Comparison of ENCODE assay signal across 29 mouse cellular contexts in genomic region chr12:74290983-74291382, GRCm38 (mm10). TPM values are rescaled to one million over a fixed set of nuclear protein-coding genes. Genes with fewer than 3 reads are reported as not detected.
DNase-seq lines count a peak whose midpoint lies in the region; ATAC-seq and TF ChIP-seq lines count a peak whose summit lies in the region.
"Had no signal": no experiment of that assay in that cellular context is flagged by ENCODE, and none has a peak within 500 bp of the region (broad histone marks: within the 10 kb centered on the region; RNA-seq: fewer than 3 reads in every experiment).

No protein-coding gene starts in this region.

- no peak for TF ChIP-seq CTCF in layer of hippocampus, adult 2 months (conservative IDR thresholded peaks at IDR 0.05)

- ATAC-seq in frontal cortex, adult (ENCODE audit: low TSS enrichment), result peak; percentile 41; the same call in 1 of the 2 replicates
- ATAC-seq: forebrain, embryonic 14.5 days; forebrain, embryonic 16.5 days had no signal

- peak overlapping the region; percentile 90; the same call in 1 of the 2 replicates for H3K27ac ChIP-seq in layer of hippocampus, adult 2 months
- H3K27ac ChIP-seq: embryonic facial prominence, embryonic 13.5 days; embryonic facial prominence, embryonic 15.5 days; forebrain, embryonic 10.5 days; forebrain, embryonic 12.5 days had no signal

- no peak overlapping the region for H3K4me3 ChIP-seq in layer of hippocampus, adult 2 months
- H3K4me3 ChIP-seq: embryonic facial prominence, embryonic 13.5 days; embryonic facial prominence, embryonic 15.5 days; erythroblast, embryonic 14.5 days; forebrain, embryonic 10.5 days; forebrain, embryonic 12.5 days had no signal

- no peak for DNase-seq in frontal cortex, adult 2 months (ENCODE audit: extremely low spot score in 1 of 2, low spot score in 1 of 2)
- DNase-seq in layer of hippocampus, adult 2 months (ENCODE audit: low spot score in 2 of 2), result no peak
- DNase-seq in layer of hippocampus, adult 11-12 months (ENCODE audit: low spot score), result no peak
- peak; percentile 49 for DNase-seq in right cerebral cortex, adult 18-20 months
- no peak for DNase-seq in right cerebral cortex, adult 2 months (ENCODE audit: low spot score in 2 of 2)
- DNase-seq in brain, adult 2 months (ENCODE audit: low read depth, low spot score), result peak; percentile 56
- no peak for DNase-seq in B cell, adult 2 months
- DNase-seq: adrenal gland, adult 2 months; adrenal gland, postnatal 10 days; adrenal gland, postnatal 25 days; cerebellum, adult 11-12 months; cerebellum, adult 2 months; cerebellum, adult 9-10 months; cerebellum, postnatal 10 days; cerebellum, postnatal 25 days; embryo, embryonic 11 days had no signal

RNA-seq across cellular contexts. Expression of gene Gm11042, which starts 25.2 kb away (rescaled TPM):
- not detected in 2 replicates for polyA plus RNA-seq in frontal cortex, adult 2 months (2012; rRNA removed)
- total RNA-seq in layer of hippocampus, adult 2 months (2021), result not detected
- total RNA-seq: adrenal gland, adult 2 months; adrenal gland, postnatal 10 days; adrenal gland, postnatal 25 days; adrenal gland, postnatal 4 days; ES-E14; MEL had no signal
- polyA plus RNA-seq: adrenal gland, adult 2 months; C2C12; cerebellum, adult 2 months; embryonic facial prominence, embryonic 11.5 days; embryonic facial prominence, embryonic 13.5 days; embryonic facial prominence, embryonic 15.5 days; erythroblast, embryonic 14.5 days; forebrain, embryonic 10.5 days; forebrain, embryonic 12.5 days; forebrain, embryonic 14.5 days; forebrain, embryonic 16.5 days had no signal

Comparison
In these comparisons a context has a peak if more than half of its experiments do, and no peak if none do; other contexts are left out.
1. DNase-seq: peak in right cerebral cortex, adult 18-20 months (single experiment) and brain, adult 2 months (single experiment); none in frontal cortex, adult 2 months (0 of 2), layer of hippocampus, adult 2 months (0 of 2), layer of hippocampus, adult 11-12 months (single experiment), right cerebral cortex, adult 2 months (0 of 2) and B cell, adult 2 months (0 of 2).